Mouse (Mus musculus) lung, postnatal 36 days (tissue): ENCODE data around the gene Rnf222.

Source experiments
- DNase-seq: peaks from one replicate; pipeline ENCODE4 v3.0.0; 2022; ENCODE audit warnings: mixed read lengths

Rnf222 gene

GRCm38 (mm10) chr11:68888253-68888652 lies at the start of gene Rnf222:
Rnf222 (plus strand) TSS chr11:68888553.
- no peak for DNase-seq

DNA sequence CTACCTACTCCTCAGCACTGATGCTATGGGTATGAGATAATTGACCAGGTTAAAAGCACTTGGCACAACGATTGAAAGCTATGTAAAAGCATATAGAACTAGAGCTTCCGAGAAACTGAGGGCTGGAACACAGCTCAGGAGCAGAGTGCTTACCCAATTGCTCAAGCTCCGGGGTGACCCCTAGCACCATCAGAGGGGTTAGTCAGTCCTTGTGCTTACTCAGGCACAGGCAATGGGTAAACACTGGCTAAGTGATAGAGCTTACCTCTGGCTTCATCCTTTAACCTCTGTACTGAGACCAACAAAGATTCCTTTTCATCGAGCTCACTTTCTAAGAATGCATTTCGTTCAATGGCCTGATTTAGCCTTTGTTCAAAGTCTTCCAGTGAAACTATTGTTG lies 48.7 kb upstream of the Rnf222 start:
- no peak for DNase-seq

DNA sequence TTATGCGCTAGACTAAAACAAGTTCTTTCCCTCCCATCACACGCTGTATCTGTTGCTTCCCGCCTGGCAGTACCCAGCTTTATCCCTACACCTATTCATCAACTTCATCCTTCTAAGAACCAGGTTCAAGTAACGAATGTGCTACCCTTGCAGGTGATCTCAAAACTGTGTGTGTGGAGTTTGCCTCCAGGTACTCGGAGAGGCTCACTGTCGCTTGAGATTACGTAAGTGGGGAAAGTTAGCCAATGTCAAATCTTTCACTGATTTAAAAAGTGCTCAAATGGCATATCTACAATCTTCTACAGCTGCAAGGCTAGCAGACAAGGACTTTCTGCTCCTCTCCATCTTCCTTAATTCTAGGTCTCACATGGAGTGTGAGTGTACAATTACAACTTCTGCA lies 37.5 kb upstream of the Rnf222 start:
- DNase-seq = no peak

DNA sequence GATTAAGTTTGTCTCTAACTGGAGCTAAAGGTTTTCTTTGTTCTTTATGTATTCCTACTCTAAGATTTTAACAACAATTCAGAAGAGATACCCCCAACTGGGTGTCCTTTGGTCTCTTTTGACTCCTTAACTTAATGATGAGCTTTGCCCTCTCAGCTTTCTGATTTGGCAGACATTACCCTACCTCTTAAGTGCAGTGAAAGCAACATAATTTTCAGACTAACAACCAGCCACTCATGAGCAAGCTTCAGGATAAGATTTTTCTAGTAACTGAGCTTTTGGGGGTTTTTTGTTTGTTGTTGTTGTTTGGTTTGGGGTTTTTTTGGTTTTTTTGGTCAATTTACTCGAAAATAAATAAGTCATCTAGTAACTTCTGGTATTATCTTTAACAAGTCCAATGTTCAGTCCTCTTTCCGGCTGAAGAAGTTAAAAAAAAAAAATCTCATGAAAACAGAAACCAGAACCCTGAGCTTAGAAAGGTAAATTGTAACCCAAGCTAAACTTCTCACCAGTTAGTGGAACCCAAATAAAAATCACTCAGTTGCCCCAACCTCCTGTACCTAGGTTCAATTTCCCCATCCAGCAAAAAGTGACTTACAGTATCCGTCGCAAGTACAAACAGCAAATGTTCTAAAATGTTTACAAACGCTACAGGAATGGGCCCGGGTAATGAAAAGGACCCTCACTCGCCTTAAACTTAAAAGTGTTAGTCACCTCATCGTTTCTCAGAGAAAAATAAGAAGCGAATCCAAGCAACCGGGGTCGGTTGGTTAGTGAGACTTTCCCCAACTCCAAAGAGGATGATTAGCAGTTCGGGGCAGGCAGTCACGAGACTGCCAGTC lies 36.5 kb upstream of the Rnf222 start:
- no peak for DNase-seq

DNA sequence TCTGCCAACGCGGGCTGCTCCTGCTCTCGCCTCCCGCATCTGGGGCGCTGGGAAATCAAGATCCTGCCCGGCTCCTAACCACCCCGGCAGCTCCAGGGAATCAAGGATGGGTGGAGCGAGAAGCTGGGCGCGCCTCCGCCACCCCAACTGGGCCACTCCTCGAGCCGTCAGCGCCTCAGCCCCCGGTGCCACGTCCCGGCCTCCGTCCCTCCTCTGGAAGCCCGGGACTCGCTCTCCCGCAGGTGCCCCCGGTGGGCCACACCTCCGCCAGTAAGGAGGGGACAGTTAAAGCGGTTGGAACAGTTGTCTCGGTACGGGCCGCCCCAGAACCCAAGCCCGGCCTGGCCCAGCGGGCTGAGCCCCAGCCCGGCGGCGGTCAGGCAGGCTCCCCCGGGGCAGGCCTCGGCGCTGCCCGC lies 35.9 kb upstream of the Rnf222 start:
- DNase-seq = peak; percentile 82

DNA sequence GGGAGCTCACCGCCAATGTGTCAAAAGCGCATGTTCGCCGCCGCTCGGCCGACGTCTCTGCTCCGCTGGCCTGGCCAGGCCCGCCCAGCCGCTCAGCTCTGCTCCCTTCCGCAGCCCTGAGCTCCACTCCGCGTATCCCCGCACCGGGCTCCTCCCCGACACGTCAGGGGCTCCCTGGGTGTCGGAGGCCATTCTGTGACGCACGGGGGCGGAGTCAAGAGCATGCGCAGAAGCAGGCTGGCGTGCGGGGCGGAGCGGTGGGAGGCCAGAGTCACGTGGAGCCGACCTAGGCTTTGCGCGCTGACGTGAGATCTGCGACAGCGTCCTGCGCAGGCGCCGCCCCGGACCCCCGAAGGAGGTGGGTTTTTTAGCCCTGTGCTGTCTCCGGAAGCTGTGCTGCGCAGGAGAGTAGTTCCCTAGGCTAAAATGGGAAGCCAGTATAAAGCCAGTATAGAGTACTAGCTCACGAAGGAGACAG lies 35.4 kb upstream of the Rnf222 start:
- DNase-seq = peak; percentile 99

- DNase-seq = peak; percentile 85
Measured at GRCm38 (mm10) chr11:68853611-68854401, 34.5 kb upstream of the Rnf222 start.

GRCm38 (mm10) chr11:68854621-68855020 lies 33.7 kb upstream of the Rnf222 start:
- DNase-seq = no peak

GRCm38 (mm10) chr11:68857329-68857728 lies 31.0 kb upstream of the Rnf222 start:
- no peak for DNase-seq

DNA sequence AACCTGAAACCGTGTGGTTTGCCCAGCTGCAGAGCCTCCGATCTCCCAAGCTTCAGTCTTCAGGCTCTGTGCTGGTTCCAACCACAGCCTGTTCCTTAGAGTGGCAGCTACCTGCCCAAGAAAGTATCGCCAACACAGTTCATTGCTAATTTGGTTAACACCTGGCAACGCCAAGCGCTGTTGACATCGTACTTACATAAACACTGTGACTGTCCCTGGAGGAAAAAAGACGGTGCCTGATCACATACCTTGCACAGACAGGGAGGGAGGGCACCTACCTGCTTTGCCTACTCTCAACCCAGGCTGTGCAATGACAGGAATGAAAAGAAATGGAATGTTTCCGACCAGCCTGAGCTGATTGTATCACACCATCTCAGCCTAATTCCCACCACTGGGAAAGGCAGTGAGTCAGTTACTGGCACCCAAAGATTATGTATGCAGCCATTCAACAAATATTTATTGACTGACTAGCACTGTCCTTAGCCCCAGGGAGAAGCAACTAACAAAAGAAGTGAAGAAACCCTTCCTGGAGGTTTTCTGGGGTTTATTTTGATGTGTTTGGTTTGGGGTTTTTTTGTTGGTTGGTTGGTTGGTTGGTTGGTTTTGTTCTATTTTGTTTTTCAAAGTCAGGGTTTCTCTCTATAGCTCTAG lies 28.3 kb upstream of the Rnf222 start:
- no peak for DNase-seq

DNA sequence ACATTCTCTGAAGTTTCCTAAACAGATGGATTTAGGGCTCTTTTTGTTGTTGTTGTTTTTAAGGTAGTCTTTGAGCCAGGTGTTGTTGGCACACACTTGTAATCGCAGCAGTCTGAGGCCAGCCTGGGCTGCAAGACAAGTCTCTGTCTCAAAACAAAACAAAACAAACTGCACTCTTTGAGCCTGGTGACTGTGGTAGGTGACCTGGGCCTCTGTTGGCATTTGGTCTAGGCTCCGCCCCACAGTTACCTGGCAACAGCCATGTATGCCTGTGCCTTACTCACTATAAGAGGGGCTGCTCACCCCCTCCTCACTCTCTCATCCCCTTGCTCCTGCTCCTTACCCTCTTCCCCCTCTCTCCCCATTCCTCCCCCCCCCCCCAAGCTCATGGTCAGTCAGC lies 26.1 kb upstream of the Rnf222 start:
- no peak for DNase-seq

DNA sequence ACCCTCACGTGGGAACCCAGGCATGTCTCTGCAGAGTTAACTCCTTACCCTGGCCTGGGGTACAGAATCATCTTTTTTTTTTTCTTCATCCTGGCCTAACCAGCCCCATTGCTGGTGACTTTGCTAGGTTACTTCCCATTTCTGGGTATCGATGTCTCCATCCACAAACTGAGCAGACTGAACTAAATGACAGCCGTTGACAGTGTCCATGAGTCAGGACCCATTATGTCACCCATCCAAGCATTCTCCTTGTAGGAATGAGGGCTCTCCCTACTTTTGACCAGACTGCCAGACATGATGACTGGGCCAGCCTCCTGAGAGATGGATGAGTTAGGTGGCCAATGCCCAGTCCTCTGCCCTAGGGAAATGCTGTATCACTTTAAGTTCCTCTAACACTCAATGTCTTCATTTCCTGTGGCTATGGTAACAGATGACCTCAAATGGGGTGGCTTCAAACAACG lies 24.7 kb upstream of the Rnf222 start:
- DNase-seq = peak; percentile 53

- peak; percentile 96 for DNase-seq
Measured at GRCm38 (mm10) chr11:68864544-68865189, 23.7 kb upstream of the Rnf222 start.

DNA sequence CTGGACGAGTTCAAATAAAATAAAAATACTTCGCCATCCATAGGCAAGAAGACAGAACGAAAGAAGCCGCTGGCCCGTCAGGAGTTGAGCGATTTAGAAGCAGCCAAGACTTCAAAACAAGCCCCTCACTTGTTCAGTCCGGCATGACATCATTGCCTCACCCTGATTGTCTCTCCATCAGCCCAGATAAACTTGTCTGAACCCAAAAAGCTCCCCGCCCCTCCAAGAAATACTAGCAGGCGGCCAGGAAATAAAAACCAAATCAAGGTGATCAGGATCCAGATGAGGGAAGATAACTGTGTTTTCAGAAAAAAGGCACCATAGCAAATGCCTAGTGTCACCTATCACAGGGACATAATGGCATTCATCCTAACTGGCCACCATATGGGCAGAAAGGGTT lies 17.1 kb upstream of the Rnf222 start:
- no peak for DNase-seq

DNA sequence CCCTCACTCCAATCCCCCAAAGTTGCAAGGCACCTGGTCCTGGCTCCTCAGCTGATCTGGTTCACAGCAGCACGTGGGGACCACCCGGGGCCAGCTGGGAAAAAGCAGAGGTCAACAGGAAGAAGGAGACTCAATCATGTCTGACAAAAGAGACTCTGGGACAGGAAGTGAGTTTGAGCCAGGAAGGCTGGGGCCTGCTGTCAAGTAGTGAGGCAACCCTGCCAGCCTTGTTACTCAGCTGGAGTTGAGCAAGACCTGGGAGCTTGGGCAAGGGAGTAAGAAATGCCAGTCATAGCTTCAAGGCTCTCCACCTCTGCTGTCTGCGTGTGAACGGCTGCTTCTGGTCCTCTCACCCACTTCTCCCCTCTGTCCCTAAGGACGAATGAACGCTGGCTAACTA lies 16.6 kb upstream of the Rnf222 start, which contains the start of gene Ndel1:
Gene Ndel1, minus strand, starts transcription at position 111 of the 400 bp plus-strand sequence.
- peak; percentile 94 for DNase-seq

DNA sequence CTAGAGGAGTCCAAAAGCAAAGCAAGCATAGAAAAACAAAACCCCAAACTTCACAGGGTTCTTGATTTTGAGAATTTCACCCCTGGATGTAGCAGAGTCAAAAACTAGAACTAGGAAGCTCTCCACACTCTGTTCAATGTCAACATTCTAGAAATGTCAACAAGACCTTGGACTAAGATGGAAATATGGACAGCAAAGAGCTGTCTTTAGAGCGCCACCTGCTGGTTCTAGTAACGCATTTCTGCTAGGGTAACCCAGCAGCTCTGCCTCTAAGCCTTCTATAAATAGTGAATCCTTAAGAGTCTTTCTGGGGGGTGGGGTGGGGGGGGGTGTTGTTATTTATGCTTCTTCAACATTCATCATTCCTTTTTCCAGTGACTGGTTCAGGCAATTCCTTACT lies 13.5 kb upstream of the Rnf222 start:
- peak; percentile 88 for DNase-seq

DNA sequence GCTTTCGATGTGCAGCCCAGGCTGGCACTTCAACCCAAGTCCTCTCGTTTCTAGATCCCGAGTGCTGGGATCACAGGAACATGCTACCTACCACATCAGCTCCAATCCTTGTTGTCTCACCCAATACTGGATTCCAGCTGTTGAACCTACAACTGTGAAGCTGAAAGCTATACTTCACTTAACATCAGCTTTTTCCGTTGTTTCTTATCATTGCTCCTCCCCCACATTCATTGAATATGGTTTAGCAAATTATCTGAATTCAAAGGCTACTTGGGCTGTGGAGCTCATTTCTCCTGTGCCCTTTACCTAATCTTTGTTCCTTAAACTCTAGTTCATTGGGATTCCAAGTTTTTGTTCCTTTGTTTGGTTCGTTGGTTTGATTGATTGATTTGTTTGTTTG lies 9.5 kb upstream of the Rnf222 start:
- DNase-seq = no peak

- no peak for DNase-seq
Measured at GRCm38 (mm10) chr11:68882107-68882506, 6.2 kb upstream of the Rnf222 start.

GRCm38 (mm10) chr11:68883843-68884242 lies 4.5 kb upstream of the Rnf222 start:
- no peak for DNase-seq

DNA sequence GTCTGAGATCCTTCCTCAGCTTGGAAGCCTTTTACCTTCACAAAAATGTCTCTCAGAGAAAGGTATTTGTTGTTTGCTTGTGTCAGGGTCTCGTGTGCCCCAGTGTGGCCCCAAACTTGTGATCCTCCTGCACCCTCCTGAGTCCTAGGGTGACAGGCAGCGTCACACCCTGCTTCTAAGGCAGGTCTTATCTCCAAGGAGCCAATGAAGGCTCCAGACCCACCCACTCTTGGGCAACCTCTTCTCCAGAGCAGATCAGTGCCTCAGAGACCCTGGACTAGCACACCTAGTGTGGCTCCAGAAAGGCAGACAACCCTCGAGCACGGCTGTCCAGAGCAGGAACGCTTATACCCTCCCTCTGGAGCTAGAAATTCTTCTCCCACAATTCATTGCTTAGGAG lies 4.0 kb upstream of the Rnf222 start:
- no peak for DNase-seq

- no peak for DNase-seq
Measured at GRCm38 (mm10) chr11:68886091-68886490, 2.3 kb upstream of the Rnf222 start.

DNA sequence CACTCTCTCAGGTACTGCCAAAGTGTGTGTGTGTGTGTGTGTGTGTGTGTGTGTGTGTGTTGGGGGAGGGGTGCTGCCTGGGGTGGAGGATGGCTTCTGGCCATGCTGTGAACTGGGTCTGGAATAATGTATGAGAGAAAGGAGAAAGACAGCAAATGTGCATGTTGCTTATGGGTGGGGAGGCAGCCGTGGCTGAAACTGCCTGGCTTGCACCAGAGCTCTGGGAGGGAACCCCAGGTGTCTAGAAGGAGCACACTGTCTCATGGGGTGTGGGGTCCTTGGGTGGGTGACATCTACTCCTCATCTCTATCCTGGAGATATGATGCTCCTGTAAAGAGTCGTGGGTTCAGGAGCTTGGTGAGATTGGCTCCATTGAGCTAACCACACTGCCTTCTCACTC lies 300 bp downstream of the Rnf222 start:
- no peak for DNase-seq

DNA sequence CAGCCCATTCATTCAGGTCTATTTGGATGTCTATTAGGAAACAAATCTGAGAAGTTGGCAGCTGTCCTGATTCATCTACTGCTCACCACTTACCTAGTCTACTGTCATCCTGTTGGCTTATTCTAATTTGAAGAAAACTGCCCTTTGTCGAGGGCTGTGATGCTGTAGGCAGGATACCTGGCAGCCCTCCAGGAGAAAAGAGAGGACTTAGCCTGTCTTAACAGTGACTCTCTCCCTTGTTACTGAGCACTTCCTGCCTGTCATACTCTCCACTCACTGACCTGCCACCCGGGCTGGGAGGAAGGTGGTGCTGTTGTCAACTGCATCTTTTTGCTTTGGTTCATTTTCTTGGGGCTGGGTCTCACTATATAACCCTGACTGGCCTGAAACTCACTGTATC lies 2.3 kb downstream of the Rnf222 start:
- DNase-seq = no peak
